8 mouse cellular contexts compared by ENCODE assay signal in the genomic region with DNA sequence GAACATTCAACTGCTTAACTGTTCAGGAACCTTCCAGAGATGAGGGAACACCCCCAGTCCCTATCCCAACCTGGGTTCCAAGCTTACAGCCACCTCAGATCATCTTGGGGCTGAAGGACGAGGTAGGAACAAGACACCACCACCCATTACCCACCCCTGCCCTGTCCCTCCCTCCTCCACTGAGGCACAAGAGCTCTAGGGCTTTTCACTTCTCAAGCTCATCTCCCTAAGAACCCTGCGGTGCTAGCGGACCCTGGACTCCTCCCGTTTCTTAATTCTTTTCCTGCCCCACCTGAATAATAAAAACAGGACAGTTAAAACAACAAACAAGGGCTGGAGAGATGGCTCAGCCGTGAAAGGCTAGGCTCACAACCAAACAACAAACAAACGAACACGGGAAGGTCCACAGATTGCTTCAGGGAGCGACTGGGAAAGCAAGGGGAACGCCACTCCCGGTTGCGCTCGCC. TPM values are rescaled to one million over a fixed set of nuclear protein-coding genes. Genes with fewer than 3 reads are reported as not detected.
DNase-seq lines count a peak whose midpoint lies in the region; ATAC-seq and TF ChIP-seq lines count a peak whose summit lies in the region.

No protein-coding gene starts in this region.

- WGBS in heart, embryonic 15.5 days, result 3% methylated on average over 12 of the region's 12 CpGs
- WGBS in liver, postnatal 0 days (ENCODE audit: insufficient replicate concordance), result 2% methylated on average over 12 of the region's 12 CpGs
- 3% methylated on average over 12 of the region's 12 CpGs for WGBS in stomach, embryonic 14.5 days

- H3K4me1 ChIP-seq in heart, embryonic 15.5 days (replicated peaks), result peaks cover 14% of the 10 kb centered on the region
- peaks cover 30% of the 10 kb centered on the region for H3K4me1 ChIP-seq in liver, postnatal 0 days (ENCODE audit: insufficient read depth)
- H3K4me1 ChIP-seq in stomach, embryonic 14.5 days (ENCODE audit: control insufficient read depth, insufficient read depth, low read length), result 0 out of 2 replicates have a peak, but pooled peaks cover 5% of the 10 kb centered on the region

- intact Hi-C loops in left cerebral cortex, postnatal 10 days (cut with DNase I), result loop anchor here (5.0 kb wide), 1 partner anchor 67 kb away; the partner anchor contains the start of genes Dtx3l and Parp9

- peak overlapping the region; percentile 92 for H3K4me2 ChIP-seq in heart, embryonic 15.5 days
- H3K4me2 ChIP-seq in liver, postnatal 0 days (ENCODE audit: low read depth, low read length), result peak overlapping the region; percentile 80
- H3K4me2 ChIP-seq in stomach, embryonic 14.5 days (replicated peaks; ENCODE audit: low read depth, low read length), result peak overlapping the region; percentile 84

- H3K27ac ChIP-seq in heart, embryonic 15.5 days, result 0 out of 2 replicates have a peak overlapping the region, but pooled peaks have one; percentile 16
- peak overlapping the region; percentile 90 for H3K27ac ChIP-seq in liver, postnatal 0 days (ENCODE audit: low read depth)
- H3K27ac ChIP-seq in stomach, embryonic 14.5 days (ENCODE audit: low read length), result no peak overlapping the region

- H3K9me3 ChIP-seq in heart, embryonic 15.5 days (replicated peaks), result no peaks in the 10 kb centered on the region
- H3K9me3 ChIP-seq in liver, postnatal 0 days (ENCODE audit: low read length), result no peaks in the 10 kb centered on the region
- H3K9me3 ChIP-seq in stomach, embryonic 14.5 days (ENCODE audit: control insufficient read depth, low read depth, low read length), result no peaks in the 10 kb centered on the region

- peaks cover 11% of the 10 kb centered on the region; the same call in 1 of the 2 replicates for H3K27me3 ChIP-seq in heart, embryonic 15.5 days
- H3K27me3 ChIP-seq in liver, postnatal 0 days (ENCODE audit: insufficient read depth, low read length), result peaks cover 8% of the 10 kb centered on the region; the same call in 1 of the 2 replicates
- H3K27me3 ChIP-seq in stomach, embryonic 14.5 days (ENCODE audit: control insufficient read depth, insufficient read depth, low read length), result no peaks in the 10 kb centered on the region

- no peak for ATAC-seq in heart, embryonic 15.5 days (replicated peaks; ENCODE audit: insufficient number of reproducible peaks, insufficient read depth, low FRiP score, low read depth)
- peak; percentile 37 for ATAC-seq in liver, postnatal 0 days
- no peak for ATAC-seq in stomach, embryonic 14.5 days (ENCODE audit: insufficient number of reproducible peaks, insufficient read depth, low FRiP score, low read depth)

- DNase-seq in right cerebral cortex, adult 2 months (ENCODE audit: low spot score in 2 of 2), result peak; percentile 4 to 26
- no peak for DNase-seq in right cerebral cortex, adult 18-20 months
- peak; percentile 11 for DNase-seq in embryo, embryonic 10 days (ENCODE audit: low spot score)
- no peak for DNase-seq in liver, postnatal 0 days
- no peak for DNase-seq in left cerebral cortex, postnatal 10 days (ENCODE audit: extremely low spot score in 1 of 2, low spot score in 2 of 2)
- DNase-seq in cerebellum, adult 9-10 months, result no peak

- peak overlapping the region; percentile 87 for H3K9ac ChIP-seq in heart, embryonic 15.5 days
- peak overlapping the region; percentile 98 for H3K9ac ChIP-seq in liver, postnatal 0 days (replicated peaks)
- peak overlapping the region; percentile 54 for H3K9ac ChIP-seq in stomach, embryonic 14.5 days (replicated peaks; ENCODE audit: low read depth, low read length)

- no peak for TF ChIP-seq CTCF in liver, postnatal 0 days (IDR thresholded peaks at IDR 0.05; ENCODE audit: low read depth)

- H3K4me3 ChIP-seq in heart, embryonic 15.5 days, result peak overlapping the region; percentile 75
- peak overlapping the region; percentile 99 for H3K4me3 ChIP-seq in liver, postnatal 0 days (ENCODE audit: low read depth, low read length)
- H3K4me3 ChIP-seq in stomach, embryonic 14.5 days (ENCODE audit: low read depth, low read length), result peak overlapping the region; percentile 70

- no peaks in the 10 kb centered on the region for H3K36me3 ChIP-seq in heart, embryonic 15.5 days
- H3K36me3 ChIP-seq in liver, postnatal 0 days (replicated peaks; ENCODE audit: insufficient read depth, low read length), result peaks cover 9% of the 10 kb centered on the region
- no peaks in the 10 kb centered on the region for H3K36me3 ChIP-seq in stomach, embryonic 14.5 days (ENCODE audit: control insufficient read depth, insufficient read depth, low read length)

- TF ChIP-seq EP300 in liver, postnatal 0 days (IDR thresholded peaks at IDR 0.05; ENCODE audit: low read depth), result no peak

RNA-seq across cellular contexts. Expression of gene Parp14, which starts 0.7 kb away (rescaled TPM):
- polyA plus RNA-seq in heart, embryonic 15.5 days (2015; fragmentation: Nextera tagmentation; extraction: Ambion mirVana), result 1.1 and 2.0 TPM in 2 replicates
- polyA plus RNA-seq in liver, postnatal 0 days (2015; fragmentation: Nextera tagmentation; extraction: Ambion mirVana), result 2.1 and 2.3 TPM in 2 replicates
- polyA plus RNA-seq in stomach, embryonic 14.5 days (2014; fragmentation: Nextera tagmentation; extraction: Ambion mirVana), result 1.2 and 1.6 TPM in 2 replicates
- under 1 TPM; 0.54 to 0.89 TPM for total RNA-seq in left cerebral cortex, postnatal 10 days (2021)

Comparison
In these comparisons a context has a peak if more than half of its experiments do, and no peak if none do; other contexts are left out.
1. DNase-seq: peak in right cerebral cortex, adult 2 months (2 of 2) and embryo, embryonic 10 days (single experiment); none in right cerebral cortex, adult 18-20 months (single experiment), liver, postnatal 0 days (single experiment), left cerebral cortex, postnatal 10 days (0 of 2) and cerebellum, adult 9-10 months (single experiment).
2. Peak in every context shown above with its lines, with median percentiles within 50 percentile points of each other: H3K4me2 ChIP-seq, H3K4me3 ChIP-seq and H3K9ac ChIP-seq.